Mouse (Mus musculus) cortical plate, adult 2 months (tissue): ENCODE data around the gene Eef1a2.

ENCODE experiments used
- CTCF ChIP-seq: fragments of 200-500 bp; IDR thresholded peaks from 2 replicates; pipeline ENCODE4 v1.5.1; 2011; ENCODE audit warnings: mild to moderate bottlenecking, control low read depth, low read length; ENCODE audit not compliant: insufficient read depth; ENCODE audit errors: extremely low read depth
- POLR2A ChIP-seq: fragments of 200-500 bp; IDR thresholded peaks from 2 replicates; pipeline ENCODE4 v1.6.1; 2011; ENCODE audit warnings: mild to moderate bottlenecking, low read length, control low read depth; ENCODE audit not compliant: insufficient read depth; ENCODE audit errors: extremely low read depth

DNA sequence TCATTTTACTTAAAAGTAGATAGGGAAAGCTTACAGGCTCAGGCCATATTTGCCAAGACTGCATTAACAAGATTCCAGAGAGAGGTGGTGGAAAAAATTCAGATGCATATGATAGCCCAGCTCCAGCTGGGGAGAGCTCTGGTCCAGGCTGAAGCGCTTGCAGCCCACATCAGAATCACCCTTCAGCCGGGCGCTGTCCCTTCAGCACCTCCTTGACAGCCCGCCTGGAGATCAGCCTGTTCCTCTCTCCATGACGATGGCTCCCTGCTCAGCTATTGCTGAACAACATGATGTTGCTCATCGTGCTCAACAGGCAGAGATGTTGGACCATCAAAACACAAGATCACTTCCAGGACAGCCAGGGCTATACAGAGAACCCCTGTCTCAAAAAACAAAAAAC lies 19.9 kb downstream of the Eef1a2 start:
- TF ChIP-seq CTCF = no peak
- TF ChIP-seq POLR2A = no peak
